Mouse (Mus musculus) left cerebral cortex, adult 9 months (tissue): ENCODE measurements around the gene Gm8237.
"Not testable (repeated sequence)": the region's sequence is repeated elsewhere in the genome, so short reads cannot be mapped to it uniquely, and the experiment has no call there.

Source experiments
- DNase-seq, 2 experiments: peaks; one replicate each; pipeline ENCODE4 v3.0.0; 2022; ENCODE audit warnings: low spot score in 2 of 2

Gene Gm8237

DNA sequence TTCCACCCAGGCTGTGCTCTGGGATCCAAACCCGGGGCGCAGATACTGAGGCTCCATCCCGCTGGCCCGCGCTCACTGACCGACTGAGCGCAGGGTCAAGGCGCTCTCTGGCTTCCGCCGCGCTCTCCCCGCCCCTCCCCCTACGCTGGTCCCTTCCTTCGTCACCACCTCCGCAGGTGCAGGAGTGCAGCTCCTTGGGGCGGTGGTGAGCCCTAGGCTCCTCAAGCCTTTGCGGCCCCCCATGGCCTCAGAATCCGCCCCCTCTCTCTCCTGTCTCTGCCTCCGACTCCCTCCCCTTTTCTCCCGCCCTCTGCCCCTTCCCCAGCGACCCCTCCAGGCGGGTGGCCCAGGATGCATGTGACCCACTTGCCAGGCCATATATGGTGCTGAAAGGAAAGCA is at the start of gene Gm8237:
Gene Gm8237 (minus strand): TSS at position 142 of the 400 bp plus-strand sequence.
- not testable (repeated sequence) for DNase-seq

DNA sequence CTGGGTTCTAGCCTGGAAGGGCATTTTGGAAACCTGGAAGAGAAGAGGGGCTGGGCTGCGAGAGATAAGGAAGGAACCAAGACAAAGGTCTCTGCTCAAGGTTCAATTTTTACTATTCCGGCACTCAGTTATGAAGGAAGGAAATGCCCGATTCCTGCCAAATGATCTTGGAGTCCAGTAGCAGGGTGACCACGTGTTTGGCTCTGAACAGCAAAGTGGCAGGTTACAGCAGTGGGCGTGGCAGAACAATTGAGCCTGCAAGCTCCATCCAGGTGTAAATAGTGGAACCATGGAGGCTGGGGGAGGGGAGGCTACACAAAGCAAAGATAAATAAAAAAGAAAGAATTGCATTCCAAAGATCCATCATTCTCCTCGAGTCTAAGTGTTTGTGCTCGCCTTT is 43.1 kb upstream of the Gm8237 start:
- DNase-seq, result not testable (repeated sequence)

DNA sequence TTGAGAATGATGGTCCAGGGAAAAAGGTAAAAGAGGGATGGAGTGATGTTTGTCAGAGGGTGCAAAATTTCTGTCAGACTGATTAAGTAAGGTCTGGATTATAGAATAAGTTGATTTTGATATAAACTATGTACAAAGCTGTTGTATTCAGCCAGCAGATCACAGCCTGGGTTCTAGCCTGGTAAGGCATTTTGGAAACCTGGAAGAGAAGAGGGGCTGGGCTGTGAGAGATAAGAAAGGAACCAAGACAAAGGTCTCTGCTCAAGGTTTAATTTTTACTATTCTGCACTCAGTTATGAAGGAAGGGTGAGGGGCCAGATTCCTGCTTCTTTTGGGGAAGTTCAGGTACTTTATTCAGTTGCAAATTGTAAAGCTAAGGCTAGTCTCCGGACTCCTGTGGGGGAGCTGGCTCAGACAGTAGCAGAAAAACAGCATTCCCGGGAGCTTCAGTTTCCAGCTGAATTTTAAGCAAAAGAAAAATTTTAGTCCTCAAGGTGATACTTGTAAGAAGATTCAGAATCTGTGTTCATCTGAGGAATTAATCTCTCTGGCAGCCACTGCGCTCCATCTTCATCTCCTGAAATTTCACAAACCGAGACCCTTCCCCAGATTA is 38.3 kb upstream of the Gm8237 start:
- not testable (repeated sequence) for DNase-seq

DNA sequence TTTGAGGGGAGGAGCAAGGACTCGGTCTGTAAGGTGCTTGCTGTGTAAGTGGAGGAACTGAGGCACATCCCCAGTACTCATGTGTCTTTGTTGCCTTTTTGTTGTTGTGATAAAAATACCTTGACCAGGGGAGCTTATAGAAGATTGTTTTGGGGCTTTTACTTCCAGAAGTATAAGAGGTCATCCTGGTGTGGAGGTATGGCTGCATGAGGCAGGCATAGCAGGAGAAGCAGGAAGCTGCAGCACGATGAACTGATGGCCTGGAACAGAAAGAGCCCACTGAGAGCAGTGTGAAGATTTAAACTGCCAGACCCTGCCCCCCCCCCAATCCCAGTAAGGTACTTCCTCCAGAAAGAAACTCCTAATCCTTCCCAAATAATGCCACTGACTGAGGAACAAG is 33.5 kb upstream of the Gm8237 start:
- DNase-seq, result not testable (repeated sequence)

DNA sequence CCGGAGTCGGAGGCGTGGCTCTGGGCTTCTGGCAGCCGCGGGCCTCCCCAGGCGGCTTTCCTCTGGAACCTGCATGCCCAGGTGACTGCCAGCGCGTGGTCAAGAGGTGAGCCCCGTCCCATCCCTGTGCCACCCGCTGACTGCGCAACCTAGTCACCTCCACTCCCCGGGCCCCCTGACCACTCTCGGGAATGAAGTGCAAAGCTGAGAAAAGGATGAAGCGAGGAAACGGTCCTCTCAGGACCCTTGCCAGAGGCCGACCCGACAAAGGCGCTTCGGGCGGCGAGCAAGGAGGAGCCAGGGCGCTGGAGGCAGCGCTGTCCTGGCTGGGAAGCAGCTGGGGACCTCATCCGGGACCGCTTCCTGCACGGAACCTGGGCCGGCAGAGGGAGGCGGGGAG is 391 bp downstream of the Gm8237 start:
- not testable (repeated sequence) for DNase-seq

DNA sequence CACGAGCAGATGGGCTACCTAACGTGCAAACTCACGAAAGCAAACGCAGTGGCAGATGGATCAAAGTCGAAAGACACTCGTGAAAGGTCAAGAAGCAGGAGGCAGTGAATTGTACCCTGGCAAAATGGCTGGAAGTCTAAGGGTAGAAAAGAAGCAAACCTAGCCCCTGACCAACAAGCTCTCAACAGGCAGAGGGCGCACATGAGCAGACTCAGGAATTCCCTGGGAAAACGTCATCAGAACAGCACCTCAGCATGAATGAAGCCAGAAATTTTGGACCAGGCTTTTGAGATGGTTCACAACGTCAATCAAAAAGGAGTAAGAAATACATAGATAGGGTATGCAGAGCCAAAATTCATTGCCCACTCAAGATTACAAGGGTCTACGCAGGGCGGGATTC is 1.0 kb downstream of the Gm8237 start:
- DNase-seq, result peak in 1 of 2 experiments; percentile 47

DNA sequence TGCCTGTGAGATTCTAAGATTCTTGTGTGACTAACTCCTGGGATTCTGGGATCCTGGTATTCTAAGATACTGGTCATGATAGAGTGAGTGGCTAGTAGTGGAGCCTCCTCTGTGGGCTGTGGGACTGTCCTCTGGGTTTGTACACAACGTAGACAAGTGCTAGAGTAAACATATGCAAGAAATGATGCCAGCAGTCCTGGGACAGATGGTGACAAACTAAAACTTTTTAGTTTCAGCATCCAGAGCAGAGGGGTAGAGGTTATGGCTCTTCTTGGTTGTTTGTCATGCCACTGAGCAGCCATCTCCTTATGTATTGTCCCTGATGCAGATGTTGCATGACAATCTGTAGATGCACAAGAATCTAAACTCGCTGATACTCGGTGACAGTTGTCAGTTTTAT is 24.3 kb downstream of the Gm8237 start:
- not testable (repeated sequence) for DNase-seq

DNA sequence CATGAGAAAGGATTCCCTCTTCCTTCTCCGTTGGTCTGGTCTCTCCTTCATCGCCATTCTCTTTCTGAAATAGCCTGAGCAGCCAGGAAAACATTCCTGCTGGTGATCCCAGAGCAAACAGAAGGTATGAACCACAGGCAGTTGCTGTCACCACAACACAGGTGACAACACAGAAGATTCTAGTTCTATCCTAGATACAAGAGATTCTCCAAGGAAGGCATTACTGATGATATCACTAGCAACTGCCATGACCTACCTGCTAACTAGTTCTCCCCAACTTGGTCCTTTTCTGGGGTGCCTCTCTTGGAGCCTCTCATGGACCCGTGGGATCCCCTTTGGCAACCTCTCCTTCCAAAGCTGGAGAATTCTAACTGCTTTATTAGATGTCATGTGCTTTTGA is 50.0 kb downstream of the Gm8237 start, which contains the start of gene Gm3424:
Gene Gm3424 (minus strand): TSS at position 101 of the 400 bp plus-strand sequence.
- DNase-seq, result not testable (repeated sequence)

DNA sequence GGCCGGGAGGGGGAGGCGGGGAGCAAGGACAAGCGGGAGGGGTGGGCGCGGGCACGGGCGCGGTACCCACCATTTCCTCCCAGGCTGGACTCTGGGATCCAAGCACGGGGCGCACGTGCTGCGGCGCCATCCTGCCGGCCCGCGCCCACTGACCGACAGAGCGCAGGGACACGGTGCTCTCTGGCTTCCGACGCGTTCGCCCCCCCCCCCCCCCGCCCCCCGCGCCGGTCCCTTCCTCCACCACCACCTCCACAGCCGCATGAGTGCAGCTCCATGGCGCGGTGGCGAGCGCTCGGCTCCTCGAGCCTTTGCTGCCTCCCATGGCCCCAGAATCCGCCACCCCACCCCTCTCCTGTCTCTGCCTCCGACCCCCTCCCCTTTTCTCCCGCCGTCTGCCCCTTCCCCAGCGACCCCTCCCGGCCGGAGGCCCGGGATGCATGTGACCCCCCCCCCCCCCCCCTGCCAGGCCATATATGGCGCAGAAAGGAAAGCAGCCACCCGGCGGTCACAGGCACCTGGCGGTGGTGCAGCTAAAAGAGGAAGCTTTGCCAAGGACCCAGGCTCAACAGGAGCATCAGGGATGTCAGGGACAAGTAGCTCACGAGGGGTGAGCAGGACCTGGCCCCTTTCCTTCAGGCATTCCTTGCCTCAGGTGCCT is 67.4 kb downstream of the Gm8237 start:
- not testable (repeated sequence) for DNase-seq
